In genomic region chr7:70346010-70346536, GRCm38 (mm10) we compare ENCODE assay signal across 8 mouse cellular contexts. TPM values are rescaled to one million over a fixed set of nuclear protein-coding genes. Genes with fewer than 3 reads are reported as not detected.
DNase-seq lines count a peak whose midpoint lies in the region; ATAC-seq and TF ChIP-seq lines count a peak whose summit lies in the region.

No protein-coding gene starts in this region.

- peak overlapping the region; percentile 81 for H3K4me2 ChIP-seq in heart, embryonic 11.5 days
- peak overlapping the region; percentile 71 for H3K4me2 ChIP-seq in liver, postnatal 0 days (ENCODE audit: low read depth, low read length)
- H3K4me2 ChIP-seq in neural tube, embryonic 15.5 days: peak overlapping the region; percentile 89

- peak overlapping the region; percentile 99 for H3K27ac ChIP-seq in embryonic facial prominence, embryonic 10.5 days (replicated peaks)
- H3K27ac ChIP-seq in heart, embryonic 11.5 days (ENCODE audit: low read depth, low read length): no peak overlapping the region
- H3K27ac ChIP-seq in liver, postnatal 0 days (ENCODE audit: low read depth): no peak overlapping the region
- peak overlapping the region; percentile 56 for H3K27ac ChIP-seq in neural tube, embryonic 15.5 days (replicated peaks)

- TF ChIP-seq EP300 in liver, postnatal 0 days (IDR thresholded peaks at IDR 0.05; ENCODE audit: low read depth): no peak

- peak; percentile 72 for DNase-seq in left cerebral cortex, postnatal 4 days
- DNase-seq in left cerebral cortex, adult 9 months (ENCODE audit: low spot score in 2 of 2): no peak
- peak; percentile 85 for DNase-seq in embryonic facial prominence, embryonic 10.5 days (ENCODE audit: low spot score)
- DNase-seq in kidney, adult 8-10 months: peak; percentile 91 to 93
- peak; percentile 61 for DNase-seq in liver, postnatal 0 days
- DNase-seq in spleen, postnatal 10 days (ENCODE audit: low spot score in 2 of 2): no peak

- peak; percentile 56 for TF ChIP-seq CTCF in liver, postnatal 0 days (IDR thresholded peaks at IDR 0.05; ENCODE audit: low read depth)

- peaks cover 23% of the 10 kb centered on the region for H3K36me3 ChIP-seq in embryonic facial prominence, embryonic 10.5 days (replicated peaks)
- no peaks in the 10 kb centered on the region for H3K36me3 ChIP-seq in heart, embryonic 11.5 days (ENCODE audit: control insufficient read depth, insufficient read depth, low read length)
- no peaks in the 10 kb centered on the region for H3K36me3 ChIP-seq in liver, postnatal 0 days (replicated peaks; ENCODE audit: insufficient read depth, low read length)
- no peaks in the 10 kb centered on the region for H3K36me3 ChIP-seq in neural tube, embryonic 15.5 days

- peak; percentile 63; the same call in 1 of the 2 replicates for ATAC-seq in heart, embryonic 11.5 days (replicated peaks; ENCODE audit: insufficient number of reproducible peaks, low FRiP score, low TSS enrichment)
- ATAC-seq in liver, postnatal 0 days: peak; percentile 74
- peak; percentile 61 for ATAC-seq in neural tube, embryonic 15.5 days (ENCODE audit: low FRiP score)

- H3K4me3 ChIP-seq in embryonic facial prominence, embryonic 10.5 days: peak overlapping the region; percentile 95
- H3K4me3 ChIP-seq in heart, embryonic 11.5 days (ENCODE audit: low read depth, low read length): peak overlapping the region; percentile 42
- peak overlapping the region; percentile 32 for H3K4me3 ChIP-seq in liver, postnatal 0 days (ENCODE audit: low read depth, low read length)
- H3K4me3 ChIP-seq in neural tube, embryonic 15.5 days (replicated peaks): peak overlapping the region; percentile 44

- intact Hi-C loops in left cerebral cortex, postnatal 4 days (cut with DNase I): loop anchor here (5.0 to 10.0 kb wide), 3 partner anchors 1066 to 1799 kb away; no protein-coding TSS in a partner anchor

- H3K27me3 ChIP-seq in embryonic facial prominence, embryonic 10.5 days (replicated peaks; ENCODE audit: low read depth, poor library complexity, severe bottlenecking): peaks cover 75% of the 10 kb centered on the region
- H3K27me3 ChIP-seq in heart, embryonic 11.5 days (ENCODE audit: control insufficient read depth, insufficient read depth, low read length): peaks cover 77% of the 10 kb centered on the region
- peaks cover 31% of the 10 kb centered on the region for H3K27me3 ChIP-seq in liver, postnatal 0 days (ENCODE audit: insufficient read depth, low read length)
- H3K27me3 ChIP-seq in neural tube, embryonic 15.5 days (replicated peaks): peaks cover 35% of the 10 kb centered on the region

- under 1% methylated on average over 35 of the region's 35 CpGs for WGBS in embryonic facial prominence, embryonic 10.5 days
- WGBS in heart, embryonic 11.5 days (ENCODE audit: insufficient replicate concordance): 1% methylated on average over 35 of the region's 35 CpGs
- WGBS in liver, postnatal 0 days (ENCODE audit: insufficient replicate concordance): 1% methylated on average over 35 of the region's 35 CpGs
- 1% methylated on average over 35 of the region's 35 CpGs for WGBS in neural tube, embryonic 15.5 days

- peaks cover 87% of the 10 kb centered on the region for H3K4me1 ChIP-seq in embryonic facial prominence, embryonic 10.5 days
- peaks cover 21% of the 10 kb centered on the region for H3K4me1 ChIP-seq in heart, embryonic 11.5 days (ENCODE audit: control insufficient read depth, insufficient read depth, low read length)
- no peaks in the 10 kb centered on the region for H3K4me1 ChIP-seq in liver, postnatal 0 days (ENCODE audit: insufficient read depth)
- H3K4me1 ChIP-seq in neural tube, embryonic 15.5 days: peaks cover 54% of the 10 kb centered on the region

- H3K9me3 ChIP-seq in embryonic facial prominence, embryonic 10.5 days: no peaks in the 10 kb centered on the region
- no peaks in the 10 kb centered on the region for H3K9me3 ChIP-seq in heart, embryonic 11.5 days (replicated peaks; ENCODE audit: control insufficient read depth, low read length)
- no peaks in the 10 kb centered on the region for H3K9me3 ChIP-seq in liver, postnatal 0 days (ENCODE audit: low read length)
- no peaks in the 10 kb centered on the region for H3K9me3 ChIP-seq in neural tube, embryonic 15.5 days (replicated peaks)

- H3K9ac ChIP-seq in heart, embryonic 11.5 days (ENCODE audit: low read depth, low read length): peak overlapping the region; percentile 39; the same call in 1 of the 2 replicates
- H3K9ac ChIP-seq in liver, postnatal 0 days (replicated peaks): no peak overlapping the region
- peak overlapping the region; percentile 39 for H3K9ac ChIP-seq in neural tube, embryonic 15.5 days (replicated peaks)

RNA-seq across cellular contexts. Expression of gene Nr2f2, which starts 20.5 kb away (rescaled TPM):
- total RNA-seq in left cerebral cortex, postnatal 4 days (2021): 10 to 100 TPM; 68.7 to 96.1 TPM
- 89.7 and 99.8 TPM in 2 replicates for polyA plus RNA-seq in embryonic facial prominence, embryonic 10.5 days (2016; fragmentation: Nextera tagmentation; extraction: Ambion mirVana)
- polyA plus RNA-seq in heart, embryonic 11.5 days (2014; fragmentation: Nextera tagmentation; extraction: Ambion mirVana): 30.4 and 34.4 TPM in 2 replicates
- 12.3 and 14.7 TPM in 2 replicates for polyA plus RNA-seq in liver, postnatal 0 days (2015; fragmentation: Nextera tagmentation; extraction: Ambion mirVana)
- polyA plus RNA-seq in neural tube, embryonic 15.5 days (2015; fragmentation: Nextera tagmentation; extraction: Ambion mirVana): 60.3 and 62.5 TPM in 2 replicates

Comparison
In these comparisons a context has a peak if more than half of its experiments do, and no peak if none do; other contexts are left out.
1. DNase-seq: peak in left cerebral cortex, postnatal 4 days (single experiment), embryonic facial prominence, embryonic 10.5 days (single experiment), kidney, adult 8-10 months (2 of 2) and liver, postnatal 0 days (single experiment); none in left cerebral cortex, adult 9 months (0 of 2) and spleen, postnatal 10 days (0 of 2).
2. H3K27ac ChIP-seq: peak in embryonic facial prominence, embryonic 10.5 days (single experiment) and neural tube, embryonic 15.5 days (single experiment); none in heart, embryonic 11.5 days (single experiment) and liver, postnatal 0 days (single experiment).
3. H3K4me3 ChIP-seq: peak in every context shown above with its lines; median percentile 95 in embryonic facial prominence, embryonic 10.5 days; 44 in neural tube, embryonic 15.5 days; 42 in heart, embryonic 11.5 days; 32 in liver, postnatal 0 days.
4. Peak in every context shown above with its lines, with median percentiles within 50 percentile points of each other: ATAC-seq and H3K4me2 ChIP-seq.